Mouse (Mus musculus) kidney, adult 2 months (tissue): ENCODE measurements around the gene Jade1.

Experiments used
- CTCF ChIP-seq: fragments of 200-500 bp; conservative IDR thresholded peaks from 2 replicates; pipeline ENCODE4 v1.5.1; 2011; ENCODE audit warnings: low read depth, mild to moderate bottlenecking, control low read depth, low read length, moderate library complexity, mixed read lengths; ENCODE audit not compliant: insufficient read depth, insufficient read length
- POLR2A ChIP-seq: fragments of 200-500 bp; IDR thresholded peaks from one replicate; pipeline ENCODE4 v1.6.1; 2011; ENCODE audit warnings: low read depth, low read length, control low read depth

DNA sequence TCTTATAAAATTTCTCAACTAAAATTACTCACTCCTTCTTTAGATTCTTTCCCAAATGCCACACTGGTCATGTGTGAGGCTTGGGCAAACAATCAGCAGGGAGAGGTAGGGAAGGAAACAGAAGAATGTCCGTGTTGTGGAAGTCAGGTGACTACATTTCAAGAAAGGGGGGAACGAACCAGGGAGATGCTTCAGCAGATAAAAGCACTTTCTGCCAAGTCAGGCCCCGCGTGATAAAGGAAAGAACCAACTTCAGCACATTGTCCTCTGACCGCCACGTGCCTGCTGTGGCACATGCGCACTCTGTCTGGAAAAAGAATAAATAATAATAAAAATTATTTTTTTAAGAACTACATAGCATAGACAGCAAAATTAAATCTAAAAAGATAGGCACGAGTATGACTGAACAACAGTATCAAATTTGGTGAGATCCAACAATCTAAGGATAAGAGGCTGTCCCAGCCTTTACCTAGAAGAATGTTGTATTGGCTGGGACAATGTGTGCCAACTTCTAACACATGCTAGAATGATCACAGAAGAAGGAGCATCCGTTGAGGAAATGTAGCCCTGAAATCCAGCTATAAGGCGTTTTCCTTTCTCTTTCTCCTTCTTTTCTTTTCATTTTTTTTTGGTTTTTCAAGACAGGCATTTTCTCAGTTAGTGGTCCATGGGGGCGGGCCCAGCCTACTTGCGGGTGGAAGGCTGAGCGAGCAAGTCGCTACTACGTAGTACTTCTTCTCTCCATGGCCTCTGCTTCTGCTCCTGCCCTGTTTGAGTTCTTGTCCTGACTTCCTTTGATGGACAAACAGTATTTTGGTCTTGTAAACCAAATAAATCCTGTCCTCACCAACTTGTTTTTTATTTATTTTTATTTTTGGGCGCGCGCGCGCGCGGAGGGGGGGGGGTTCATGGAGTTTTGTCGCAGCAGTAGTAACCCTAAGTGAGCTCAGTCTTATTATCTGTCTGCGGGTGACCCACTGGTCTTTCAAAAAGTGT, 753 bp upstream of the Jade1 start:
- no peak for TF ChIP-seq POLR2A
- no peak for TF ChIP-seq CTCF
